Mouse (Mus musculus): ENCODE measurements around the gene Psmd6.

The Psmd6 gene

DNA sequence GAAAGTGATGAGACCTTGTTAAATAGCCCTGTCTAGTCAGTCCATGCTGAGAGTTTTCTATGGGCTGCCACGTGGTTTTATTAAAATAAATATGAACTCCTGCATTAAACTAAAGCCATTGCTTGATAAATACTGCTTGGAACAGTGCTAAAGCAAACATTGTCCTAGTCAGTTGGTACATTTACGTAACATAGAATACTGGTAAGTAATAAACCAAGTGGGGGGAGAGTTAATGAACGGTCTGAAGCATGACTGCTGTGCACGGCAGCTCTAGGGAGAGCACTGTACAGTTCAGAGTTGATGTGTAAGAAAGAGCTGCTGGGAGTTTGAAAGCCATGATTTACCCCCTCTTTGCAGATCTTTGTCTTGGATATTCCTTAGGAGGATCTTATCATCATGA, 49.3 kb downstream of the Psmd6 start:
- Histone ChIP-seq H3K36me3 (ENCODE audit: control insufficient read depth, insufficient read depth, low read length, poor library complexity, severe bottlenecking) (0 out of 2 replicates have a peak, but pooled peaks cover 3% of the 10 kb centered on the region), H3K27me3 (ENCODE audit: control insufficient read depth, insufficient read depth, low read length, poor library complexity, severe bottlenecking) (no peaks in the 10 kb centered on the region)
- no peak for DNase-seq (ENCODE audit: low read depth, low spot score)

DNA sequence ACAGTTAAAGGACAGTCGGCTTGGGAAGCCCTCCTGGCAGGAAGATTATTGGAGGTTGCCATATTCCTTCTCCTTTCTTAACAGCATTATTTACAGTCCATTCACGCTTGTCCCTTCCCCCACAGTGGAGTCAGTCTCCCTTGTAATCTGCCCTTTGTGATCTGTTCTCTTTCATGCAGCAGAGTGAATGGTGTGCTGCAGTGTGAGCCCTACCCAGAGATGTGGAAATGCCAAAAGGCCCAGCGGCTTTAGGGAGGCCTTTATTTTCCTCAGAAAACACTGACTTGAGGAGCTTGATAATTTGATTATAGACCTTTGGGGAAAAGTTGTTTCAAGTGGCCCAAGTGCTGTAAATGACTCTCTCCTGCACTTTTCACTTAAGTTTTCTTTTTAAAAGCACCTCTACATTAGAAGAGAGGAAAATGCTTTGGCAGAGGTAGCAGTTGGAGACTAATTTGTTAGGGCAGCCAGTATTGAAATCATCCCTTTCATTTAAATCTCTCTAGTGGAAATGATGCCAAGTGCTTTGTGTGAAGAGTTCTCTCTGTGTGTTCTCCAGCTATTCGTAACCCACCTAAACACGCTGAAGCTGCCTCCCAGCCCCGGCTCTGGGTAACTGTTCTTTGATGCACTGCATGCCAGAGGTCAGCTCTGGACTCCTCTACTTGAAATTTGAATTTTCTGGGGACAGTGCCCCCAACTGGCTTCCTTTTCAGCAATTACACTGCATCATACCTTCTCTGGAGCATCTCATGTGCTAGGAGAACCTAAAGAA, 50.1 kb downstream of the Psmd6 start:
- DNase-seq (ENCODE audit: low read depth, low spot score) = no peak

DNA sequence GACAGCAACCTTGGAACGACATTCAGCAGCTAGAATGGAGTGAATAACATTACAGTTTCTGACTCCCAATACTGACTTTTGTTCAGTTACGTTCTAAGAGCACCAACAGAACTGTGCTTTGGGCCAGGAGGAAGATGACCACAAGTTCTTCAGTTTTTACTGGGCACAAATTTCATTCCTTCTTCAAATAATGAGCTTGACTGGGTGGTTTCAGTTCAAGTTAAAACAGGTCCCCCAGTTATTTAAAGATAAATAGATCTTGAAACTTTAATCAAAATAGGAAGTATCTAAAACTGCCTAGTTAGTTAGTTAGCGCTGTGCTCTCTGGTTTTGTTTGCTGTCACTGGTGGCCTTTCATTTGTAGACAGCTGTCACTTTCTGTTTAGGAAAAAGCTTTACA, 52.2 kb downstream of the Psmd6 start:
- Histone ChIP-seq H3K36me3 (ENCODE audit: control insufficient read depth, insufficient read depth, low read length, poor library complexity, severe bottlenecking) (0 out of 2 replicates have a peak, but pooled peaks cover 3% of the 10 kb centered on the region), H3K27me3 (ENCODE audit: control insufficient read depth, insufficient read depth, low read length, poor library complexity, severe bottlenecking) (no peaks in the 10 kb centered on the region)
- peak; percentile 27 for DNase-seq (ENCODE audit: low read depth, low spot score)

More for the DNA sequence above, 50.1 kb downstream of the Psmd6 start:
- Histone ChIP-seq H3K36me3 (ENCODE audit: control insufficient read depth, insufficient read depth, low read length, poor library complexity, severe bottlenecking) (0 out of 2 replicates have a peak, but pooled peaks cover 3% of the 10 kb centered on the region), H3K27me3 (ENCODE audit: control insufficient read depth, insufficient read depth, low read length, poor library complexity, severe bottlenecking) (no peaks in the 10 kb centered on the region)

DNA sequence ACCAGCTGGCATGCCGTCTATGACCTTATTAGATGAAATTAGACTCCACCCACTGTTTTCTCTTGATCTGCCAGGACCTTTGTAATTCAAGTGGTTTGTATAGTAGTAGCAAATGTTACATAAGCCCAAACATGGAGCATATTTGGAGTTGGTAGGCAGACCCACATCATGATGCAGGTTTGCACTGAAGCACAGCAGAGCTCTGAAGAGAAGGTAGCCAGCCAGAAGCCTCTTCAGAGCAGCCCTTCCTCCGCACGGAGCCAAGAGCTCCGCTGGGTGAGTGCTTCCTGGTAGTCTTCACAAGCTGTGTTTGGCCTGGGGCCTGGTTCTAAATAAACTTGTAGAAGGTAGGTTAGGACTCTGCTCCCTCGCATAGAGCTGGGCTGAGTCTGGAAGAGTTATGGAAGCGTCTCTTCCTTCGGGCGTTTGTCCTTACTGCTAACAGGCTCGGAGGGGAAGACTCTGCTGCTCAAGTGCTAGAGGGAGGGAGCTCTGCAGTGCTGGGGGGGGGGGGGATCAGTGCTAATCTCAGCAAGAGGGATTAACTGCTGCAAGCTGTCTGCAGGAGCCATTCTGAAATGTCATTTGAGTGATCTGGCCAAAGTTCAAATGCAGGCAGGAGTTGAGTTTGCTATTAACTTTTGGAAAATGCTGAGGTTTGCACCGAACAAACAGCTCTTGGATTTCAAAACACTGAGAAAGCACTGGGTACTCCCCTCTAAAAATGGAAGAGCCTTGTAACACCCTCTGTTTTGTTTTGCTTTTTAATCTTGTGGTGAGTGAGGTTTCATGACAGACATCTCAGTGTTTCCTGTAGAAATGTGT, 52.9 kb downstream of the Psmd6 start:
- Histone ChIP-seq H3K27me3 (ENCODE audit: control insufficient read depth, insufficient read depth, low read length, poor library complexity, severe bottlenecking) (no peaks in the 10 kb centered on the region), H3K36me3 (ENCODE audit: control insufficient read depth, insufficient read depth, low read length, poor library complexity, severe bottlenecking) (0 out of 2 replicates have a peak, but pooled peaks cover 3% of the 10 kb centered on the region)
- peak; percentile 41 for DNase-seq (ENCODE audit: low read depth, low spot score)

DNA sequence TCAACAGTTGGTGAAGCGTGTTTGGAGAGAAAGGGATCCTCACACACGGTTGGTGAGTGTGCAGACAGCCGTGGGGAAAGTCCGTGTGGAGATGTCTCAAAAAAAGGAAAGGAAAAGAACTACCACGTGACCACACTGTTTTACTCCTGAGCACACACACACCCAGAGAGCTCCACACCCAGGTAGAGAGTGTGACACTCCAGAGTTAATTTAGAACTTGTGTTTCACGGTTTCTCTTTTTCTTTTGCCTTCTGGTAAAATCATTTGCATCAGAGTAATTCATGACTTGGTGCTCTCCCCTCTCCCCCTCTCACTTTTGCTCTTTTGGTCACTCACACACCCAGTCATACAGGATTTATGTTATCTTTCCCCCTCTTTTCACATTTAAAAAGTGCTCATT, 54.5 kb downstream of the Psmd6 start:
- peak; percentile 15 for DNase-seq (ENCODE audit: low read depth, low spot score)
- Histone ChIP-seq H3K36me3 (ENCODE audit: control insufficient read depth, insufficient read depth, low read length, poor library complexity, severe bottlenecking) (0 out of 2 replicates have a peak, but pooled peaks cover 3% of the 10 kb centered on the region), H3K27me3 (ENCODE audit: control insufficient read depth, insufficient read depth, low read length, poor library complexity, severe bottlenecking) (no peaks in the 10 kb centered on the region)

DNA sequence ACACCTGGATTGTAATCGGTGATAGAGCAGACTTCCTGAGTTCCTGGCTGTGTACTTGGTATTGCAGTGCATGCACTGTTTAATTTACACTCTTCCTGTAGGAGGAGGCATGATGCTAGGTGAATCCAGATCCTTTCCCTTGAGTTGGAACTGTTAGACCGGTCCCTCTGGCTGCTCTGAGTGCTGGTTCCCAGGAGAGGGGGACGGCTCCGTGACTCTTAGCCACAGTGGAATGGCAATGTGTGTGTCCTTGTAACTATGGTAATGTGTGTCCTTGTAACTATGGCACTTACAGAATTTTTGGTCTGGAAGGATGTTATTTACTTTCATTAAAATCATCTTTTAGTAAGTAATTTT, 55.7 kb downstream of the Psmd6 start:
- Histone ChIP-seq H3K27me3 (ENCODE audit: control insufficient read depth, insufficient read depth, low read length, poor library complexity, severe bottlenecking) (no peaks in the 10 kb centered on the region), H3K36me3 (ENCODE audit: control insufficient read depth, insufficient read depth, low read length, poor library complexity, severe bottlenecking) (0 out of 2 replicates have a peak, but pooled peaks cover 1% of the 10 kb centered on the region)
- DNase-seq (ENCODE audit: low read depth, low spot score) = no peak

DNA sequence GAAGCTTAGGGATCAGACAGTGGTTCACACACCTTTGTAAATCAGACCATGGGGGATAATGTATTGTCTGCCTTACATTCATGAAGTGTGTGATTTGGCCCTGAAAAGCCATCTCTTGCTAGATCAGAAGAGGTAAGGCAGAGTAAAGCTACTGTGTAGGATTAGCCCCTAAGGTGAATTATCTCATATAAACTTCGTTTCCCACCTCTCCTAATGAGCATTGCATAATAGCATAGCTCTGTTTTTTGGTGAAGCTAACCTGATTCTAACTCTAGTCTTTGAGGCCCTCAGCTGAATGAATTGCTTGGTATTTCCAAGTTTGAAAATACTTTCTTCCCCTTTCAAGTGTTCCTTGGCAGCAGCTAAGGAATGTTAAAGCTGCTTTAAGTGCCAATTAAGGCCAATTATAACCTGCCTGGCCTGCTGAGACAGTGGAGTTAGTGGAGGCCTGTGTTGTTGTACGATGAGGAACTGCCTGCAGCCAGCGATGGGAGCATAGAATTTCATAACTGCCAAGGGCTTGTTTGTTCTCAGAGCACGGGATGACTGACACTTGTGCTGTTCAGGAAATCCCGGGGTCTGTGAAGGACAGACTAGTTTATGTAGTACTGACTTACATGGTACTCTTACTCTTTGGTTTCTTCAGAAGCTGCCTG, 56.2 kb downstream of the Psmd6 start:
- DNase-seq (ENCODE audit: low read depth, low spot score) = peak; percentile 2
- Histone ChIP-seq H3K36me3 (ENCODE audit: control insufficient read depth, insufficient read depth, low read length, poor library complexity, severe bottlenecking) (0 out of 2 replicates have a peak, but pooled peaks cover 1% of the 10 kb centered on the region), H3K27me3 (ENCODE audit: control insufficient read depth, insufficient read depth, low read length, poor library complexity, severe bottlenecking) (no peaks in the 10 kb centered on the region)

DNA sequence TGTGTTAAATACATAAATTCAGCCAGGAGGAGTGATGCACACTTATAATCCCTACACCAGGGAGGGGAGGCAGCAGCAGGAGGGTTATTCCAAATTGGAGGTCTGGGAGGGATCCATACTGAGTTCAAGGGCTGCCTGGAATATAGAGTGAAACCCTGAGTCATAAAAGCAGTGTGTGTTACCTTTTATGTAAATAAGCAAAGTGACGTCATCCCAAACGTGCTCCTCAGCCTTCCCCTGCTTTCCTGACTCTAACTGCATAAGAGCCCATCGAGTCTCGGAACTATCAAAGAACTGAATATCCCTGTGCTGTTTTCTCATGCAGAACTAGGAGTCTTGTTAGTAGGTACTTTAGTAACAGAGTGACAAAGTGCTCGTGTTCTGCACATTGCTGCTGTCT, 57.4 kb downstream of the Psmd6 start:
- Histone ChIP-seq H3K36me3 (ENCODE audit: control insufficient read depth, insufficient read depth, low read length, poor library complexity, severe bottlenecking) (peaks cover 1% of the 10 kb centered on the region; the same call in 1 of the 2 replicates), H3K27me3 (ENCODE audit: control insufficient read depth, insufficient read depth, low read length, poor library complexity, severe bottlenecking) (no peaks in the 10 kb centered on the region)
- no peak for DNase-seq (ENCODE audit: low read depth, low spot score)

DNA sequence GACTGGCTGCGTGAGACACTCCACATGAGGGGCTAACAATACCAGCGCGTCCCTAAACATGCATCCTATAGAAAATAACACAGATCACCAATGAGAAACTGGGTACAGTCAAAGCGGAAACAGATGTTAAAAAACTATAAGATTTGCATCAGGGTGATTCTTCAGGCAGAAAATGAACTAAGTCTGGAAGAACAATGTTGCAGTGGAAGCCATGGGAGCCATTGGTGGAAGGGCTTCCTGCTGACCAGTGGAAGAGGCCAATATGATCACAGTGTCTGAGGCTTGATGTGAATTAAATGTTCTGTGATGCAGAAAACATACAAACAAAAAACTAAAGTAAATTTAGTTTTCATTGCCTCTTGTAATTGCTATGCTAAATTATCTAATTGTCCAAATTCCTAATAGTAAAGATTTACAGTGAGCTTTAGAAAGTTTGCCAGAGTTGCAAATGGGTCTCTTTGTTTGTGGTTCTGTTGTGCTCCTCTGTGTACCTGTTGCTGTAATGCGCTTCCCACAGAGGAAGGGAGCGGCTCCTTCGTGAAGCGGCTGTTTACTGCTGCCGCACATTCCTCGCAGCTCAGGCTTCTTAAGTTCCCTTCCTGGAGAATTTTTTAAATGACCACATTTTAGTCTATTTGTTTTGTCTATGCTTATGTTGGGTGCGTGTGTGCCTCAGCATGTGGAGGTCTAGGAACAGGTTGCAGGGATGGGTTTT, 58.1 kb downstream of the Psmd6 start:
- no peaks in the 10 kb centered on the region for H3K27me3 ChIP-seq (ENCODE audit: control insufficient read depth, insufficient read depth, low read length, poor library complexity, severe bottlenecking)
- no peak for DNase-seq (ENCODE audit: low read depth, low spot score)
- H3K36me3 ChIP-seq (ENCODE audit: control insufficient read depth, insufficient read depth, low read length, poor library complexity, severe bottlenecking) = peaks cover 1% of the 10 kb centered on the region; the same call in 1 of the 2 replicates

Data from splenic B cell, adult 2 months (primary cell).